Mouse (Mus musculus) mouse embryonic stem cell (cell line): ENCODE measurements around the gene Bmp8b.
"Not testable (repeated sequence)": the region's sequence is repeated elsewhere in the genome, so short reads cannot be mapped to it uniquely, and the experiment has no call there.

Experiments
- in situ Hi-C, 2 experiments: fragments of 300-500 bp; cut with MboI; formaldehyde crosslinking; loops; 1 replicate in 1 of 2; 3 replicates in 1 of 2; pipeline ENCODE4 v1.14.3; 2019 to 2020; ENCODE audit warnings: low sequenced_read_pairs in 2 of 2, low pct_unique_long_range_greater_than_20kb in 1 of 2, mixed read lengths in 1 of 2; ENCODE audit not compliant: unreplicated experiment in 1 of 2

Bmp8b gene

DNA sequence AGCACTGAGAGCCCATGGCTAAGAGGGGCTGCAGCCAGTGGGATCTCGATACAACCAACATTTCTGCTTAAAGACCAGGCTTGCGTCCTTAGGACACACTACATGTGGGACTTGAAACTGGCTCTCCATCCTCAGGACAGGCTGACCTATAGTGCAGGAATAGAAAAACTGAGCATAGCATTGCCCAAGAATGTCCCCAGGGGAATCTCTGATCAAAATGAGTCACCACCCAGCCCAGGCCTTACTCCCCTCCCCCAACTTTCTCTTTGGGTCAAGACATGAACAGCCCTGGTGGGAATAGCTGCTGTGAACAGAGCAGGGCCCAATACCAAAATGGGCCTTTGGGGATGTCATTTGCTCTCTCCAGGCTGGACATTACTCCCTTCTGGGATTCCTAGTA, 1.9 kb downstream of the Bmp8b start:
- in situ Hi-C loops: no loop called here

- in situ Hi-C loops: no loop called here
These were observed 3.1 kb downstream of the Bmp8b start for GRCm38 (mm10) chr4:123108056-123108455.

GRCm38 (mm10) chr4:123110751-123111150, 5.8 kb downstream of the Bmp8b start:
- in situ Hi-C loops: no loop called here

GRCm38 (mm10) chr4:123111275-123111983, 6.5 kb downstream of the Bmp8b start:
- in situ Hi-C loops: not testable (repeated sequence)

DNA sequence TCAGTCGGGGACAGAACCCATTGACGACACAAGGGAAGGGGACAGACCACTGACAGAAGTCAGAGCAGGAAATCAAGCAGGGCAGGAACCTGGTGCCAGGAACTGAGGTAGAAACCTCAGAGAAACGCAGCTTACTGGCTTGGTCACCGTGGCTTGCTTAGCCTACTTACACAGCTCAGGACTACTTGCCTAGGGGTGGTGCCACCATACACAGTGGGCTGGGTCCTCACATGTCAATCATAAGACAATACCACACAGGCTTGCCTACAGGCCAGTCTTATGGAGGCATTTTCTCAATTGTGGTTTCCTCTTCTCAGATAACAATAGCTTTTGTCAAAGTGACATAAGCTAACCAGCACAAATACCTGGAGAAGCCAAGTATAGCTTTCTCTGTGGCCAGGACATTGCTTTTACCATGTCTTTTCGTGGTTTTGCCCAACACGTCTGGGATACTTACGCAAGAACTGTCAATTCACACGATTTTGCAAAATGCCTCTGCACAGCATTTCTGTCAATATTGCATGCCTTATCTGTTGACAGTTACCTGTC, 7.3 kb downstream of the Bmp8b start:
- in situ Hi-C loops: no loop called here

- in situ Hi-C loops: not testable (repeated sequence)
These were observed 9.7 kb downstream of the Bmp8b start for GRCm38 (mm10) chr4:123114651-123115050.

DNA sequence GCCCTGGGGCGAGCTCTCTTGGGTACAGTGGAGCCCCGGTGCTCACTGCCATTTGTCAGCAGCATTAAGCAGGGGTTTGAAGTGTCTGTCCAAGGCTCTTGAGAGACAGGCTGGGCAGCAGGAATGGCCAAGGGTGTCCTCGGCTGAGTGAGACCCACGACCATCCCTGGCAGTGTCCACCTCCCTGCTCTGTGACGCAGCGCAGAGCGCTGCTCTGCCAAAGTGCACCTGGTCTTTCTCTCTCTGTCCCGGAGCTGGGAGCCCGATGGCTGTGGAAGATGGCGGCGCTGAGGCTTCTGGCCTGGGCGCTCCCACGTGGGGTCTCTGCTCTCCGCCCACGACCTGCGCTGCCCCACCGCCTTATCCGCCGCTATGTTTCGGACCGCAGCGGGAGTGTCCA, 11.0 kb downstream of the Bmp8b start, which contains the start of gene Oxct2b:
Oxct2b (plus strand) TSS at position 256 of the 400 bp plus-strand sequence.
- in situ Hi-C loops: no loop called here

DNA sequence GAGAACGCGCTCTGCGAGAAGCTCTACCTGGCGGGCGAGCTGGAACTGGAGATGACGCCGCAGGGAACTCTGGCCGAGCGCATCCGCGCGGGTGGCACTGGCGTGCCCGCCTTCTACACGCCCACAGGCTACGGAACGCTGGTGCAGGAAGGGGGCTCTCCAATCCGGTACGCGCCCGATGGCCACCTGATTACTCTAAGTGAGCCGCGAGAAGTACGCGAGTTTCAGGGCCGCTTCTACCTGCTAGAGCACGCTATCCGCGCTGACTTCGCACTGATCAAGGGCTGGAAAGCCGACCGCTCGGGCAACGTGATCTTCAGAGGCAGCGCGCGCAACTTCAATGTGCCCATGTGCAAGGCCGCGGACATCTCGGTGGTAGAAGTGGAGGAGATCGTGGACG, 11.7 kb downstream of the Bmp8b start:
- in situ Hi-C loops: not testable (repeated sequence)

DNA sequence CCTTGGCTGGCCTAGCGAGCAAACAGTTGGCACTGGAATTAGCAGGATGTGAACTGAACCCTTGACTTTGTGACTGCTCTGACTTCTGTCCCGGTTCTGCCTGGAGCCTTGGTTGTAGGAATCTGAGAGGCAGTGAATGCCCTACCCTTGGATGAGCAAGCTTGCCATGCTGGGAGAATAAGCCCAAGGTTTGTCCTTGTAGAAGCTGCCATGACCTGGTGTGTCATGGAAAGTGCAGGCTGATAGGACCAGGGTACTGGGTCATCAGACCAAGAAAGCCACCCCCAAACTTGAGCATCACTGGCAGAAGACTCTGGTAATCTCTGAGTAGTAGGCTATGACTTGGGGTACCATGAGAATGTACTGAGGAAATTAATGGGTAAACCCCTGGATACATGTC, 16.3 kb downstream of the Bmp8b start:
- in situ Hi-C loops: no loop called here

GRCm38 (mm10) chr4:123126626-123127025, 21.7 kb downstream of the Bmp8b start:
- in situ Hi-C loops: no loop called here

GRCm38 (mm10) chr4:123127051-123127450, 22.1 kb downstream of the Bmp8b start:
- in situ Hi-C loops: no loop called here

DNA sequence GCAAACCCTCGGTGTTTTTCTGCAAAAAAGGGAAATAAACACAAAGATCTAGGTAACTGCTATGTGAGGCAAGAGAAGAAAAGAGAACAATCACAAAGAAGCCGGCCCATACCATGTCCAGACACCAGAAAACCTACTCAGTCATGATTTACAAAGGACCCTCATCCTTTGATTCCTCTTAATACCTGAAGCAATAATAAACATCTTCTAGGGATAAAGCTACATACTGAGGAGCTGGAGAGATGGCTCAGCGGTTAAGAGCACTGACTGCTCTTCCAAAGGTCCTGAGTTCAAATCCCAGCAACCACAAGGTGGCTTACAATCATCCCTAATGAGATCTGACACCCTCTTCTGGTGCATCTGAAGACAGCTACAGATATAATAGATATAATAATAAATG, 32.6 kb downstream of the Bmp8b start:
- in situ Hi-C loops: no loop called here

- in situ Hi-C loops: no loop called here
These were observed 34.7 kb downstream of the Bmp8b start, which contains the start of gene Ppie for GRCm38 (mm10) chr4:123139513-123140154. Gene Ppie (minus strand): TSS chr4:123139951.

GRCm38 (mm10) chr4:123147446-123148150, 42.6 kb downstream of the Bmp8b start:
- in situ Hi-C loops: no loop called here

DNA sequence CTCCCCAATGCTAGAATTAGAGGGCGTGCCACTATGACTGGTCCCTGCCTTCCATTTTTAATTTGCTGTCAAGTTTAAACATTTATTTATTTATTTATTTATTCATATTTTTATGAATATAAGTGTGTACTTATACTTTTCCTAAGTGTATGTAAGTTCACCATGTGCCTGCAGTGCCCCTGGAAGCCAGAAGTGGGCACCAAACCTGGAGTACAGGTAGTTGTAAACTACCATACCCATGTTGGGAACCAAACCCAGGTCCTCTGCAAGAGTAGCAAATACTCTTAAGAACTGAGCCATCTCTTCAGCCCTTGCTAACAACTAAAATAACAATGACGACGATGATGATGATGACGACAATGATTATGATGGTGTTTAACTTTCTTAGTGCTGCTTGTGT, 47.0 kb downstream of the Bmp8b start:
- in situ Hi-C loops: no loop called here

DNA sequence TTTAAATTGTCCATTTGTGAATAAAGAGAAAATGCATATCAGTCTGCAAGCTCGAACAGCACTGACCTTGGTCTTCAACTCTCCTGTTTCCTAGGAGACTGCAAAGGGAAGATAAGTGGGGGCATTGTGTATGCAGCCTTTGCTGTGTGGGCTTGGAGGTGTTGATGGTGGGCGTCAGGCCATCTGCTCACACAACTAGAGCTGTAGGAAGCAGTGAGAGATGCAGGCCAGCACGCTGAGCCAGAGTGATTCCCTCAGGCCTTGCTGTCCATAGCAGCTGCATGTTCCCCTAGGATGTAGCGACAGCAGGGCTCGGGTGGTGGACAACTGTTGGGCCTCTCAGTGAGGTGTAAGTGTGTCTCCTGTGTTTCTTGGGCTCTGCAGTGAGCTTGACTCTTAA, 48.0 kb downstream of the Bmp8b start:
- in situ Hi-C loops: no loop called here

GRCm38 (mm10) chr4:123155004-123155403, 50.0 kb downstream of the Bmp8b start:
- in situ Hi-C loops: no loop called here

DNA sequence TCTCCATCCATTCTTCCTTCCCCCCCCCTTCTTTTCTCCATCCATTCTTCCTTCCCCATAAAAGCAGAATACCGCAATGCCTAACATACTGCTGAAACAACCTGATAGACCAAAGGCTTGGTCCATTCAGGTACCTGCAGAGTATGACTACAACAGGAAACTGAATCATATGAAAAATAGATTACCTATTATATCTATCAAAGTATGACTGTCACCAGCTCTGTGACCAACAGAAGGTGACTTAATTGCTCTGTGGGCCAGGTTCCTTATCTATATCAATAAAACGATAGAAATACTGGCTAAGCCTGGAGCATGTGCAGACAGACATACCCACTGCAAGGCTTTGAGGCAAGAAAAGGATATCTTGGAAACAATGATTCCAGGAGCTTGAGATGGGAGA, 50.5 kb downstream of the Bmp8b start:
- in situ Hi-C loops: no loop called here

GRCm38 (mm10) chr4:123155840-123156239, 50.9 kb downstream of the Bmp8b start:
- in situ Hi-C loops: no loop called here
